Mouse (Mus musculus) limb, embryonic 13.5 days (tissue): ENCODE measurements at regions not wholly inside any gene's neighbourhood (a gene's known extent, or its start where the extent isn't known, plus 50 kb on each side); places are given as distances from the start of the nearest gene placed in this dataset.

Source experiments
- ATAC-seq: fragments of 200-750 bp; cut with Nextera tagmentation; 2 replicates; pipeline ENCODE4 v1.8.0; 2017; ENCODE audit warnings: low read depth, moderate number of reproducible peaks, moderate TSS enrichment; ENCODE audit not compliant: low FRiP score
- H3K27ac ChIP-seq: fragments of 300-500 bp; sonication (generic); 2 replicates; pipeline ENCODE4 v1.5.1; 2015; ENCODE audit warnings: inconsistent platforms, mild to moderate bottlenecking, moderate library complexity
- H3K27me3 ChIP-seq: fragments of 300-500 bp; sonication (generic); 2 replicates; pipeline ENCODE4 v1.6.1; 2015; ENCODE audit warnings: mild to moderate bottlenecking, inconsistent platforms
- H3K36me3 ChIP-seq: fragments of 300-500 bp; sonication (generic); 2 replicates; pipeline ENCODE4 v1.6.1; 2015; ENCODE audit warnings: inconsistent platforms, mild to moderate bottlenecking, moderate library complexity
- H3K4me1 ChIP-seq: fragments of 300-500 bp; sonication (generic); 2 replicates; pipeline ENCODE4 v1.6.1; 2015; ENCODE audit warnings: inconsistent platforms
- H3K4me2 ChIP-seq: fragments of 300-500 bp; sonication (generic); replicated peaks from 2 replicates; pipeline ENCODE4 v1.6.1; 2015; ENCODE audit warnings: inconsistent platforms, mild to moderate bottlenecking, moderate library complexity
- H3K4me3 ChIP-seq: fragments of 300-500 bp; sonication (generic); 2 replicates; pipeline ENCODE4 v1.5.1; 2015; ENCODE audit warnings: moderate library complexity, mild to moderate bottlenecking, inconsistent platforms
- H3K9ac ChIP-seq: fragments of 300-500 bp; sonication (generic); 2 replicates; pipeline ENCODE4 v1.6.1; 2015; ENCODE audit warnings: mild to moderate bottlenecking, inconsistent platforms
- H3K9me3 ChIP-seq: fragments of 300-500 bp; sonication (generic); 2 replicates; pipeline ENCODE4 v1.6.1; 2016; ENCODE audit warnings: inconsistent platforms
- WGBS: fragments of 180-500 bp; shearing (Covaris S2); methylation state at CpG from one replicate; pipeline ENCODE4 v1.1.7; 2015; 5-methylcytosine and 5-hydroxymethylcytosine counted together

- no peaks in the 10 kb centered on the region for H3K36me3 ChIP-seq
- H3K9ac ChIP-seq, result no peak overlapping the region
- WGBS, result 67% methylated on average over 4 of the region's 4 CpGs
- H3K4me3 ChIP-seq, result no peak overlapping the region
- H3K27me3 ChIP-seq, result no peaks in the 10 kb centered on the region
- no peaks in the 10 kb centered on the region for H3K9me3 ChIP-seq
- no peak overlapping the region for H3K27ac ChIP-seq
- no peak for ATAC-seq
- H3K4me2 ChIP-seq, result no peak overlapping the region
- H3K4me1 ChIP-seq, result no peaks in the 10 kb centered on the region
Observed at GRCm38 (mm10) chr17:82731561-82731960, 483.5 kb upstream of the Pkdcc start.

GRCm38 (mm10) chr17:82742445-82742844, 472.6 kb upstream of the Pkdcc start:
- ATAC-seq, result no peak
- H3K36me3 ChIP-seq, result no peaks in the 10 kb centered on the region
- no peak overlapping the region for H3K9ac ChIP-seq
- H3K4me3 ChIP-seq, result no peak overlapping the region
- no peaks in the 10 kb centered on the region for H3K9me3 ChIP-seq
- no peak overlapping the region for H3K27ac ChIP-seq
- no peaks in the 10 kb centered on the region for H3K4me1 ChIP-seq
- H3K27me3 ChIP-seq, result no peaks in the 10 kb centered on the region
- 93% methylated on average over 1 of the region's 1 CpGs for WGBS
- H3K4me2 ChIP-seq, result no peak overlapping the region

- H3K4me1 ChIP-seq, result no peaks in the 10 kb centered on the region
- ATAC-seq, result no peak
- no peaks in the 10 kb centered on the region for H3K27me3 ChIP-seq
- H3K4me2 ChIP-seq, result no peak overlapping the region
- no peak overlapping the region for H3K9ac ChIP-seq
- no peak overlapping the region for H3K4me3 ChIP-seq
- WGBS, result 68% methylated on average over 3 of the region's 3 CpGs
- H3K27ac ChIP-seq, result no peak overlapping the region
- no peaks in the 10 kb centered on the region; the same call in 1 of the 2 replicates for H3K9me3 ChIP-seq
- H3K36me3 ChIP-seq, result no peaks in the 10 kb centered on the region
Observed at GRCm38 (mm10) chr17:82757400-82757799, 457.7 kb upstream of the Pkdcc start.

GRCm38 (mm10) chr17:82779096-82779495, 436.0 kb upstream of the Pkdcc start:
- ATAC-seq, result no peak
- Histone ChIP-seq H3K27ac (no peak overlapping the region), H3K36me3 (no peaks in the 10 kb centered on the region), H3K4me2 (no peak overlapping the region), H3K4me3 (no peak overlapping the region), H3K9me3 (no peaks in the 10 kb centered on the region), H3K27me3 (no peaks in the 10 kb centered on the region), H3K9ac (no peak overlapping the region), H3K4me1 (no peaks in the 10 kb centered on the region)
- 62% methylated on average over 2 of the region's 2 CpGs for WGBS

GRCm38 (mm10) chr17:82822129-82822528, 393.0 kb upstream of the Pkdcc start:
- Histone ChIP-seq H3K27ac (no peak overlapping the region), H3K27me3 (no peaks in the 10 kb centered on the region), H3K4me2 (no peak overlapping the region), H3K9ac (no peak overlapping the region), H3K4me1 (no peaks in the 10 kb centered on the region), H3K4me3 (no peak overlapping the region), H3K9me3 (0 out of 2 replicates have a peak, but pooled peaks cover 3% of the 10 kb centered on the region), H3K36me3 (no peaks in the 10 kb centered on the region)
- ATAC-seq, result no peak
- WGBS, result 74% methylated on average over 3 of the region's 3 CpGs

GRCm38 (mm10) chr17:82824057-82824456, 391.0 kb upstream of the Pkdcc start:
- Histone ChIP-seq H3K9me3 (0 out of 2 replicates have a peak, but pooled peaks cover 3% of the 10 kb centered on the region), H3K27ac (no peak overlapping the region), H3K4me1 (no peaks in the 10 kb centered on the region), H3K36me3 (no peaks in the 10 kb centered on the region), H3K4me3 (no peak overlapping the region), H3K27me3 (no peaks in the 10 kb centered on the region), H3K4me2 (no peak overlapping the region), H3K9ac (no peak overlapping the region)
- ATAC-seq, result no peak
- 71% methylated on average over 7 of the region's 7 CpGs for WGBS

GRCm38 (mm10) chr17:82824619-82825018, 390.5 kb upstream of the Pkdcc start:
- H3K36me3 ChIP-seq, result no peaks in the 10 kb centered on the region
- no peak overlapping the region for H3K27ac ChIP-seq
- H3K9ac ChIP-seq, result no peak overlapping the region
- no peaks in the 10 kb centered on the region for H3K27me3 ChIP-seq
- H3K4me3 ChIP-seq, result no peak overlapping the region
- no peak overlapping the region for H3K4me2 ChIP-seq
- no peaks in the 10 kb centered on the region for H3K4me1 ChIP-seq
- 0 out of 2 replicates have a peak, but pooled peaks cover 3% of the 10 kb centered on the region for H3K9me3 ChIP-seq
- WGBS, result 89% methylated on average over 6 of the region's 6 CpGs
- ATAC-seq, result no peak

GRCm38 (mm10) chr17:82827170-82827569, 387.9 kb upstream of the Pkdcc start:
- 0 out of 2 replicates have a peak, but pooled peaks cover 3% of the 10 kb centered on the region for H3K9me3 ChIP-seq
- no peak overlapping the region for H3K4me3 ChIP-seq
- H3K9ac ChIP-seq, result no peak overlapping the region
- no peaks in the 10 kb centered on the region for H3K4me1 ChIP-seq
- no peak overlapping the region for H3K4me2 ChIP-seq
- no peaks in the 10 kb centered on the region for H3K36me3 ChIP-seq
- no peak for ATAC-seq
- H3K27ac ChIP-seq, result no peak overlapping the region
- no peaks in the 10 kb centered on the region for H3K27me3 ChIP-seq

- 0 out of 2 replicates have a peak, but pooled peaks cover 3% of the 10 kb centered on the region for H3K9me3 ChIP-seq
- WGBS, result 88% methylated on average over 8 of the region's 8 CpGs
- H3K27ac ChIP-seq, result no peak overlapping the region
- H3K27me3 ChIP-seq, result no peaks in the 10 kb centered on the region
- no peak overlapping the region for H3K4me2 ChIP-seq
- H3K4me1 ChIP-seq, result no peaks in the 10 kb centered on the region
- no peak overlapping the region for H3K9ac ChIP-seq
- no peak for ATAC-seq
- H3K36me3 ChIP-seq, result no peaks in the 10 kb centered on the region
- H3K4me3 ChIP-seq, result no peak overlapping the region
Observed at GRCm38 (mm10) chr17:82827841-82828240, 387.3 kb upstream of the Pkdcc start.

- Histone ChIP-seq H3K27me3 (no peaks in the 10 kb centered on the region), H3K9me3 (0 out of 2 replicates have a peak, but pooled peaks cover 3% of the 10 kb centered on the region), H3K36me3 (no peaks in the 10 kb centered on the region), H3K4me3 (no peak overlapping the region), H3K9ac (no peak overlapping the region), H3K27ac (no peak overlapping the region), H3K4me2 (no peak overlapping the region), H3K4me1 (no peaks in the 10 kb centered on the region)
- 82% methylated on average over 5 of the region's 5 CpGs for WGBS
- no peak for ATAC-seq
Observed at GRCm38 (mm10) chr17:82828434-82828997, 386.6 kb upstream of the Pkdcc start.

- no peaks in the 10 kb centered on the region for H3K27me3 ChIP-seq
- no peaks in the 10 kb centered on the region for H3K4me1 ChIP-seq
- H3K9ac ChIP-seq, result no peak overlapping the region
- no peaks in the 10 kb centered on the region for H3K36me3 ChIP-seq
- 0 out of 2 replicates have a peak, but pooled peaks cover 3% of the 10 kb centered on the region for H3K9me3 ChIP-seq
- no peak overlapping the region for H3K27ac ChIP-seq
- no peak for ATAC-seq
- WGBS, result 80% methylated on average over 2 of the region's 2 CpGs
- no peak overlapping the region for H3K4me2 ChIP-seq
- H3K4me3 ChIP-seq, result no peak overlapping the region
Observed at GRCm38 (mm10) chr17:82829415-82829814, 385.7 kb upstream of the Pkdcc start.

GRCm38 (mm10) chr17:82834177-82834576, 380.9 kb upstream of the Pkdcc start:
- Histone ChIP-seq H3K9ac (no peak overlapping the region), H3K9me3 (no peaks in the 10 kb centered on the region), H3K4me3 (no peak overlapping the region), H3K36me3 (no peaks in the 10 kb centered on the region), H3K4me2 (no peak overlapping the region), H3K27ac (no peak overlapping the region), H3K27me3 (no peaks in the 10 kb centered on the region), H3K4me1 (no peaks in the 10 kb centered on the region)
- no peak for ATAC-seq
- WGBS, result 72% methylated on average over 3 of the region's 3 CpGs

- ATAC-seq, result no peak
- H3K4me3 ChIP-seq, result no peak overlapping the region
- H3K9me3 ChIP-seq, result no peaks in the 10 kb centered on the region
- H3K36me3 ChIP-seq, result no peaks in the 10 kb centered on the region
- WGBS, result 69% methylated on average over 3 of the region's 3 CpGs
- H3K27ac ChIP-seq, result no peak overlapping the region
- no peaks in the 10 kb centered on the region for H3K4me1 ChIP-seq
- H3K4me2 ChIP-seq, result no peak overlapping the region
- no peaks in the 10 kb centered on the region for H3K27me3 ChIP-seq
- no peak overlapping the region for H3K9ac ChIP-seq
Observed at GRCm38 (mm10) chr17:82836115-82836514, 379.0 kb upstream of the Pkdcc start.
